Mouse (Mus musculus) hindbrain, embryonic 11.5 days (tissue): ENCODE measurements around the gene Atp5h. TPM values are rescaled to one million over a fixed set of nuclear protein-coding genes. Genes with fewer than 3 reads are reported as not detected.
"Not testable (repeated sequence)": the region's sequence is repeated elsewhere in the genome, so short reads cannot be mapped to it uniquely, and the experiment has no call there.

Experiments used
- ATAC-seq: fragments of 200-750 bp; cut with Nextera tagmentation; 2 replicates; pipeline ENCODE4 v1.8.0; 2017; ENCODE audit warnings: mild to moderate bottlenecking, moderate TSS enrichment, moderate library complexity; ENCODE audit not compliant: low FRiP score
- DNase-seq: peaks from one replicate; pipeline ENCODE4 v3.0.0-alpha.2; 2015; ENCODE audit warnings: low spot score
- H3K27ac ChIP-seq: fragments of 300-500 bp; sonication (generic); 2 replicates; pipeline ENCODE4 v1.5.1; 2014; ENCODE audit warnings: mild to moderate bottlenecking, low read depth, low read length
- H3K27me3 ChIP-seq: fragments of 300-500 bp; sonication (generic); 2 replicates; pipeline ENCODE4 v1.6.1; 2014; ENCODE audit warnings: mild to moderate bottlenecking, low read length, moderate library complexity, mixed read lengths; ENCODE audit not compliant: control insufficient read depth, insufficient read depth
- H3K36me3 ChIP-seq: fragments of 300-500 bp; sonication (generic); 2 replicates; pipeline ENCODE4 v1.6.1; 2014; ENCODE audit warnings: mild to moderate bottlenecking, low read length, moderate library complexity, mixed read lengths; ENCODE audit not compliant: control insufficient read depth, insufficient read depth
- H3K4me1 ChIP-seq: fragments of 300-500 bp; sonication (generic); replicated peaks from 2 replicates; pipeline ENCODE4 v1.6.1; 2014; ENCODE audit warnings: low read length, mixed read lengths; ENCODE audit not compliant: control insufficient read depth, insufficient read depth
- H3K4me2 ChIP-seq: fragments of 300-500 bp; sonication (generic); replicated peaks from 2 replicates; pipeline ENCODE4 v1.6.1; 2014; ENCODE audit warnings: mild to moderate bottlenecking, low read depth, low read length
- H3K4me3 ChIP-seq: fragments of 300-500 bp; sonication (generic); 2 replicates; pipeline ENCODE4 v1.5.1; 2014; ENCODE audit warnings: low read depth, low read length
- H3K9ac ChIP-seq: fragments of 300-500 bp; sonication (generic); 2 replicates; pipeline ENCODE4 v1.6.1; 2014; ENCODE audit warnings: low read depth, low read length
- H3K9me3 ChIP-seq: fragments of 300-500 bp; sonication (generic); 2 replicates; pipeline ENCODE4 v1.6.1; 2016; ENCODE audit warnings: low read length; ENCODE audit not compliant: control insufficient read depth
- WGBS: fragments of 180-500 bp; shearing (Covaris S2); extraction: QIAGEN DNeasy Blood & Tissue Kit; methylation state at CpG from one replicate; pipeline ENCODE4 v1.1.7; 2014; 5-methylcytosine and 5-hydroxymethylcytosine counted together
- polyA plus RNA-seq: library from polyadenylated mRNA; unstranded; fragments of >200 nt; fragmentation: Nextera tagmentation; extraction: Ambion mirVana; gene quantifications from 2 replicates; pipeline ENCODE4 v1.2.1, GENCODE M21; 2014

Gene Atp5h
- polyA plus RNA-seq, 1 experiment from 2014 or later, result 899 TPM

GRCm38 (mm10) chr11:115400126-115400525 is 19.6 kb downstream of the Atp5h start:
- no peak for DNase-seq
- 69% methylated on average over 3 of the region's 3 CpGs for WGBS
- Histone ChIP-seq H3K9ac (no peak overlapping the region), H3K36me3 (no peaks in the 10 kb centered on the region), H3K4me1 (no peaks in the 10 kb centered on the region), H3K4me2 (no peak overlapping the region), H3K9me3 (no peaks in the 10 kb centered on the region), H3K27ac (no peak overlapping the region), H3K27me3 (no peaks in the 10 kb centered on the region), H3K4me3 (no peak overlapping the region)
- no peak for ATAC-seq

- H3K27me3 ChIP-seq, result peaks cover 3% of the 10 kb centered on the region; the same call in 1 of the 2 replicates
- no peak overlapping the region for H3K27ac ChIP-seq
- peaks cover 2% of the 10 kb centered on the region; the same call in 1 of the 2 replicates for H3K36me3 ChIP-seq
- ATAC-seq (no peak), DNase-seq (no peak)
- H3K4me2 ChIP-seq, result no peak overlapping the region
- WGBS, result 85% methylated on average over 7 of the region's 7 CpGs
- no peaks in the 10 kb centered on the region for H3K9me3 ChIP-seq
- no peaks in the 10 kb centered on the region for H3K4me1 ChIP-seq
- no peak overlapping the region for H3K9ac ChIP-seq
- no peak overlapping the region for H3K4me3 ChIP-seq
These were observed 21.7 kb downstream of the Atp5h start for GRCm38 (mm10) chr11:115398085-115398484.

DNA sequence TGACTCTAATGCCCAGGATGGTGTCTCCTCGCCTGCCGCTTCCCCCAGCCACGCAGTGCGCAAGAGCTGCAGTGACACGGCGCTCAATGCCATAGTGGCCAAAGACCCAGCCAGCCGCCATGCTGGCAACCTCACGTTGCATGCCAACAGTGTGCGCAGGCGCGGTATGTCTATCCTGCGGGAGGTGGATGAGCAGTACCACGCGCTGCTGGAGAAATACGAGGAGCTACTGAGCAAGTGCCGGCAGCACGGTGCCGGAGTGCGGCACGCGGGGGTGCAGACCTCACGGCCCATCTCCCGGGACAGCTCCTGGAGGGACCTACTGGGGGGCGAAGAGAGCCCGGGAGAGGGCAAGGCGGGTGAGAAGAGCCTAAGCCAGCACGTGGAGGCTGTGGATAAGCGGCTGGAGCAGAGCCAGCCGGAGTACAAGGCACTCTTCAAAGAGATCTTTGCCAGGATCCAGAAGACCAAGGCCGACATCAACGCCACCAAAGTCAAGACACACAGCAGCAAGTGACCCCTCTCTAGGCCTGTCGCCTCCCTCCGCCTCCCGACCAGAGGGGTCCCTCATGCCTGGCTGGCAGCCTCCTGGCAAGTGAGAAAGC is 25.9 kb downstream of the Atp5h start:
- ATAC-seq, result no peak
- no peak for DNase-seq
- no peak overlapping the region for H3K9ac ChIP-seq

DNA sequence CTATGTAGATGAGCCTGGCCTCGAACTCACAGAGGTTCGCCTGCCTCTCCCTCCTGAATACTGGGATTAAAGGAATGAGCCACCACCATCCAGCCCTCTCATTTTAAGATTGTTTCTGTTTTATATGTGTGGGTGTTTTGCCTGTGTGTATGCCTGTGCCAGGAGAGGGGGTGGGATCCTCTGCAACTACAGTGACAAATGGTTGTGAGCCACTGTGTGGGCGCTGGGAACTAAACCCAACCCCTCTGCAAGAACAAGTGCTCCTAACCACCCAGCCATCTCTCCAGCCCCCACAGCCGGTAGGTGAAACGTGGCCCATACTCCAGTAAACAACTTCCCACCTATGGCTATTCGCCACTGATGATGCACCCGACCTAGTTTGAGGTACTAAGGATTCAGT is 28.4 kb downstream of the Atp5h start:
- Histone ChIP-seq H3K9ac (no peak overlapping the region), H3K4me3 (no peak overlapping the region), H3K27ac (no peak overlapping the region), H3K4me1 (no peaks in the 10 kb centered on the region), H3K36me3 (peaks cover 7% of the 10 kb centered on the region; the same call in 1 of the 2 replicates), H3K27me3 (peaks cover 3% of the 10 kb centered on the region; the same call in 1 of the 2 replicates), H3K9me3 (no peaks in the 10 kb centered on the region), H3K4me2 (no peak overlapping the region)
- WGBS, result 93% methylated on average over 7 of the region's 7 CpGs
- DNase-seq (no peak), ATAC-seq (no peak)

More for the DNA sequence above, 25.9 kb downstream of the Atp5h start:
- no peaks in the 10 kb centered on the region for H3K4me1 ChIP-seq
- 69% methylated on average over 34 of the region's 34 CpGs for WGBS
- peaks cover 3% of the 10 kb centered on the region; the same call in 1 of the 2 replicates for H3K27me3 ChIP-seq
- no peaks in the 10 kb centered on the region for H3K9me3 ChIP-seq
- peaks cover 7% of the 10 kb centered on the region; the same call in 1 of the 2 replicates for H3K36me3 ChIP-seq
- no peak overlapping the region for H3K27ac ChIP-seq
- no peak overlapping the region for H3K4me3 ChIP-seq
- no peak overlapping the region; the same call in 1 of the 2 replicates for H3K4me2 ChIP-seq

GRCm38 (mm10) chr11:115386859-115387258 is 32.9 kb downstream of the Atp5h start:
- WGBS, result 89% methylated on average over 3 of the region's 3 CpGs
- not testable (repeated sequence) for H3K4me3 ChIP-seq, DNase-seq, H3K9me3 ChIP-seq, H3K27me3 ChIP-seq, H3K4me2 ChIP-seq, H3K27ac ChIP-seq, H3K36me3 ChIP-seq, H3K4me1 ChIP-seq, ATAC-seq, H3K9ac ChIP-seq

- WGBS, result 70% methylated on average over 5 of the region's 5 CpGs
- Histone ChIP-seq H3K9me3 (no peaks in the 10 kb centered on the region), H3K9ac (no peak overlapping the region), H3K4me3 (no peak overlapping the region), H3K27ac (no peak overlapping the region), H3K27me3 (no peaks in the 10 kb centered on the region), H3K36me3 (no peaks in the 10 kb centered on the region), H3K4me2 (no peak overlapping the region), H3K4me1 (peaks cover 10% of the 10 kb centered on the region)
- DNase-seq (no peak), ATAC-seq (no peak)
These were observed 35.2 kb downstream of the Atp5h start for GRCm38 (mm10) chr11:115384587-115384986.

DNA sequence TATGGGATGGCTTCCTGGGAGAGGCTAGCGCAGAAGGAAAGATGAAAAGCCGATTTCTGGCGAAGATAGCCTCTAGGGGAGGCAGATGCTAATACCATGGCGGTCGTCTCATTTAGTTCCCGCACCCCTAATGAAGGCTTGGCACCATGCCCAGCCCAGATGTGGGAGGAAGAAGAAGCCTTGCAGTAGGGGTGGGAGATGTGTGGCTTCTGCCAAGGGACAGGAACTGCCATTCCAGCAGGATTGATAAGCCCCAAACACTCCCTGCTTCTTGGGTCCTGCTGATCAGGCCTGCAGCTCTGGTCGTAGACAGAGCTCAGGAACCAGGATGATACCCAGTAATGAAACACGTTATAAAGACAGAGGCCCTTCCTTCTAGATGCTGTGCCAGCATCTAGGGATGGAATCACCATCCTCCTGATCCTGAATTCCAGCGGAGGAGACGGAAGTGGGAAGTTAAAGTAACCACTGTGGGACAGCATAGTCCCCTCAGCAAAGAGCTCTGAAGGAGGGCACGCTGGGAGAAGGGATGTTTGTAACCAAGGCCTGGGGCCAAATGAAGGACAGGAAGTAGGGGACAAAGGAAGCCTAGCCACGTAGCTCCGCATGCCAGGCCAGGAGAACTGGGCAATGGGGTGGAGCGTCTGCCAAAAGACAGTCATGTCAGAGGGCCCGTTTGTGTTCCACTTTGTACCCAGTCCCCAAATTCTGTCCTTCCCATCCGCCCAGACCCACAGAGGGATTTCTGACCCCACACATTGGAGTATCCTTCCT is 35.9 kb downstream of the Atp5h start:
- peak overlapping the region; percentile 88 for H3K4me2 ChIP-seq
- H3K27ac ChIP-seq, result 0 out of 2 replicates have a peak overlapping the region, but pooled peaks have one; percentile 30

DNA sequence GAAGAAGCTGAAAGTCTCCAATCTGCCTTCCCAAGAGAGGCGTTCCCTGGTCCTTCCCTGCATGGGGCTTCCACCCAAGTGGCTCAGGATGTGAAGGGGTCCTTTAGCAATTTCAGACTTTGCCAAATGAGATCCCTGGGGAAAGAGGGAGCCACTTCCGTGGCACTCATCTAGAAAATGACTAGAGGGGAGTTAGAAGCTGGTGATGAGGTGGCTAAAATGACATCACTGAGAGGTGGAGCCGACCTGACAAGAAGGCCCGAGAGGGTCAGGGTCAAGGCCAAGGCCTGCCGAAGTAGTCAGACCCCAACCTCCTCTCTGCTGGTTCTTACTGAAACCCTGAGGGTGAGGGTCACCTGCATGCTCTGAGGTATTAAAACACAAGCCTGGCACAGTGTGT is 36.9 kb downstream of the Atp5h start:
- ATAC-seq (no peak), DNase-seq (no peak)
- WGBS, result 16% methylated on average over 5 of the region's 5 CpGs
- H3K36me3 ChIP-seq, result no peaks in the 10 kb centered on the region
- peaks cover 10% of the 10 kb centered on the region for H3K4me1 ChIP-seq
- H3K4me3 ChIP-seq, result peak overlapping the region; percentile 81
- no peaks in the 10 kb centered on the region for H3K27me3 ChIP-seq
- peak overlapping the region; percentile 96 for H3K9ac ChIP-seq
- peaks cover 2% of the 10 kb centered on the region; the same call in 1 of the 2 replicates for H3K9me3 ChIP-seq
- H3K4me2 ChIP-seq, result peak overlapping the region; percentile 88
- 0 out of 2 replicates have a peak overlapping the region, but pooled peaks have one; percentile 30 for H3K27ac ChIP-seq

More for the DNA sequence above, 35.9 kb downstream of the Atp5h start:
- H3K4me1 ChIP-seq, result peaks cover 10% of the 10 kb centered on the region
- no peaks in the 10 kb centered on the region for H3K27me3 ChIP-seq
- WGBS, result 63% methylated on average over 16 of the region's 16 CpGs
- no peaks in the 10 kb centered on the region for H3K36me3 ChIP-seq
- ATAC-seq (no peak), DNase-seq (peak; percentile 36)
- H3K9ac ChIP-seq, result peak overlapping the region; percentile 96; the same call in 1 of the 2 replicates
- no peaks in the 10 kb centered on the region for H3K9me3 ChIP-seq
- peak overlapping the region; percentile 81; the same call in 1 of the 2 replicates for H3K4me3 ChIP-seq
